Mouse (Mus musculus) heart, postnatal 4 days (tissue): ENCODE data around the gene Gm5926. TPM values are rescaled to one million over a fixed set of nuclear protein-coding genes. Genes with fewer than 3 reads are reported as not detected.
"Not testable (repeated sequence)": the region's sequence is repeated elsewhere in the genome, so short reads cannot be mapped to it uniquely, and the experiment has no call there.

Source experiments
- DNase-seq: peaks from one replicate; pipeline ENCODE4 v3.0.0; 2021
- total RNA-seq, 2 experiments: library from RNA; stranded (reverse); gene quantifications; 2 replicates each; pipeline ENCODE4 v1.2.3; 2021

Gm5926 gene
- total RNA-seq = not detected

GRCm38 (mm10) chrX:32650416-32650815 is at the start of gene Gm5926:
Gene Gm5926, plus strand, starts transcription at chrX:32650716.
- DNase-seq = not testable (repeated sequence)

- DNase-seq = peak; percentile 5
These were observed 49.5 kb upstream of the Gm5926 start for GRCm38 (mm10) chrX:32601008-32601407.

- not testable (repeated sequence) for DNase-seq
These were observed 49.1 kb upstream of the Gm5926 start for GRCm38 (mm10) chrX:32601425-32601824.

Other genes starting within 250 kb of the Gm5926 start
- gene Btbd35f1, start 90.7 kb upstream of the Gm5926 start, total RNA-seq = not detected
- gene Btbd35f21, start 75.4 kb downstream of the Gm5926 start, total RNA-seq = not detected
- not detected for gene Btbd35f30, start 243.9 kb downstream of the Gm5926 start, total RNA-seq